Mouse (Mus musculus): ENCODE data around the gene Hist1h2af.
"Not testable (repeated sequence)": the region's sequence is repeated elsewhere in the genome, so short reads cannot be mapped to it uniquely, and the experiment has no call there.

The Hist1h2af gene

DNA sequence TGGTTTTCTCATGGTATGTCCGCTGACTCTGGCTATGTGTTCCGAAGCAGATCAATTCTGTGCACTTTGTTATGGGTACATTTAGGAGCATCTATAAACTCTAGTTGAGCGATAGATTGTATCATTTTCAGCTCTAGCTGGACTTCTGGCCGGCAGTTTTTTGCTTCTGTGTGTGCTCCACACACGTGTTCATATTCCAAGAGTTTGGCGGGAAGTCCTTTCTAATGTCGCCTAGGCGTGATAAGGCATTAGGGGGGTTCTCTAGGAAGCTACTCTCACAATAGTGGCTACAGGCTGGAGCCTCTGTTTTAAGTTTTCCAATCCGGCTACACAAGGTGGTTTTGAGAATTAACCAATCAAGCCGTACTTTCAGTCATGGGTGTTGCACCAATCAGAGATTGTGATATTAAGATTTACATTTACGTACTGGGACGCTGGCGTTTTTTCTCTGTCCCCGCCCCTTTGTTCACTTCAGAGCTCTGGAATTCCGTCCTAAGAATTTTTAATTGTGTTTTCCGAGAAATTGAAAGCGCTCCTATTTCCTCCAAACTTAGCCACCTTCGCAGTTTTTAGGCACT lies 22.2 kb downstream of the Hist1h2af start:
- DNase-seq (ENCODE audit: low spot score): peak; percentile 64

DNA sequence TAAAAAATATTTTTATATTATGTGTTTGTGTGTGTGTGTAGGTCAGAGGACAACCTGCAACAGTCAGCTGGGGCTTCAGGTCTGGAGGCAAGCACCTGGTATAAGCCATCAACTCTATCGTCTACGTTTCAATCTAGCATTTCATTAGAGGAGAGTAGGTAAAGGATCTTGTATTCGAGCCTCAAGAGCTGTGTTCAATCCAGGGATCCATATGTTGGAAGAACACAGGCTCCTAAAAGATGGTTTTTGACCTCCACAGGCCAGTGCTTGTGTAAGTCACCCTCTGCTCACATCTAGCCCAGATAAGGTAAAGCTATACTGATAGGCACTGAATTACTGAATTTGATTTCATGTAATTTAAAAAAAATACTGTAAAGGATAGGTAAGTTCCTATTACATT lies 23.2 kb downstream of the Hist1h2af start:
- DNase-seq (ENCODE audit: low spot score): no peak

DNA sequence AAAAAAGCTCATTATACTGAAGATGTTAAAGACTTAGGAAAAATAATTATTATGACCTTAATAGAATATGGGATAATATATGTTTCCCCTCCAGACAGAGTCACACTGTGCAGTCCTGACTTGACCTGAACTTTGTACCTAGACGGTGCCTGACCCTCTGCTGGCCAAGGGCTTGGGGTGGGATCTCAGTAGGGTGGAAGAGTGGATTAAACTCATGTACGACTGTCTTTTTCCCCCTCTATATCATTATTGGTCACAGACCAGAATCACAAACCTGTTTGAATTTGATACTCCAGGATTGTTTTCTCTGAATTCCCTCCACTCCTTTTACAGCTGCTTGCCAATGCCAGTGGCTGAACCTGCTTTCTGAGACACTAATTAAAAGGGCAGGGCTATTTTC lies 27.0 kb downstream of the Hist1h2af start:
- DNase-seq (ENCODE audit: low spot score): not testable (repeated sequence)

DNA sequence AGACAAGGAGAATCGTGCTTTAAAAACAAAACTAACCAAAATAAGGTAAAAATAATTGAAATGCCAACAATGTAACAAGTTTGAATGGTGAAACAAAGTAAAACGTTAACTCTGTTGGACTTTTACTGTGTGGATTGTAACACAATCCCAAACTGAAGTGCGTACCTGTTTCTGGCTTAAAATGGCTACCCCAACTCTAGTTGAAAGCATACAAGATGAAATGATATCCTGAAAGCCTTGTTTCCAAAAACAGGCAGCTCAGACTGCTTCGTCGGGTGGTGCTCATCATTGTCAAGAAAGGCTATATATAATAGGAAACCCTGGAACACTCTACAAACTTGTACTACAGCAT lies 27.8 kb downstream of the Hist1h2af start:
- not testable (repeated sequence) for DNase-seq (ENCODE audit: low spot score)

DNA sequence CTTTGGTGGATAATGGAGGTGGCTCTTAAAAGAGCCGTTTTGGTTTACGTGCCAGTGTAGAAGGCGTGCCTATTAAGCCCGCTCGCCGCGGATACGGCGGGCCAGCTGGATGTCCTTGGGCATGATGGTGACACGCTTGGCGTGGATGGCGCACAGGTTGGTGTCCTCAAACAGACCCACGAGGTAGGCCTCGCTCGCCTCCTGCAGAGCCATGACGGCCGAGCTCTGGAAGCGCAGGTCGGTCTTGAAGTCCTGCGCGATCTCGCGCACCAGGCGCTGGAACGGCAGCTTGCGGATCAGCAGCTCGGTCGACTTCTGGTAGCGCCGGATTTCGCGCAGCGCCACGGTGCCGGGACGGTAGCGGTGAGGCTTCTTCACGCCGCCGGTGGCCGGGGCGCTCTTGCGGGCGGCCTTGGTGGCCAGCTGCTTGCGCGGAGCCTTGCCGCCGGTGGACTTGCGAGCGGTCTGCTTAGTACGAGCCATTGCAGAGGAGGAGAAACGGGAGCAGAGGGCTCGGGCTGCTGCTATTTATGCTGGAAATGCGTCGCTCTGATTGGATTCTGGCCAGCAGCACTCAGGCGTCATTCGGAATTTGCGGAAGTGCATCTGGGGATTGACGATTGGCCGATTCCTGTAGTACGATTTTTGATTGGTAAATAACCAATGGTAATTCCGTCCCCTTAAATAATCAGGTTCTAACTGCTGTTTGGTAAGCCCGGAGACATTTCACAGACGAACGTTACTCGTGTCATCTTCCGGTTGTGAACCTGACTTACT lies 28.4 kb downstream of the Hist1h2af start, which contains the start of gene Hist1h3e:
Gene Hist1h3e (minus strand): TSS at position 487 of the 777 bp plus-strand sequence.
- peak; percentile 94 for DNase-seq (ENCODE audit: low spot score)

DNA sequence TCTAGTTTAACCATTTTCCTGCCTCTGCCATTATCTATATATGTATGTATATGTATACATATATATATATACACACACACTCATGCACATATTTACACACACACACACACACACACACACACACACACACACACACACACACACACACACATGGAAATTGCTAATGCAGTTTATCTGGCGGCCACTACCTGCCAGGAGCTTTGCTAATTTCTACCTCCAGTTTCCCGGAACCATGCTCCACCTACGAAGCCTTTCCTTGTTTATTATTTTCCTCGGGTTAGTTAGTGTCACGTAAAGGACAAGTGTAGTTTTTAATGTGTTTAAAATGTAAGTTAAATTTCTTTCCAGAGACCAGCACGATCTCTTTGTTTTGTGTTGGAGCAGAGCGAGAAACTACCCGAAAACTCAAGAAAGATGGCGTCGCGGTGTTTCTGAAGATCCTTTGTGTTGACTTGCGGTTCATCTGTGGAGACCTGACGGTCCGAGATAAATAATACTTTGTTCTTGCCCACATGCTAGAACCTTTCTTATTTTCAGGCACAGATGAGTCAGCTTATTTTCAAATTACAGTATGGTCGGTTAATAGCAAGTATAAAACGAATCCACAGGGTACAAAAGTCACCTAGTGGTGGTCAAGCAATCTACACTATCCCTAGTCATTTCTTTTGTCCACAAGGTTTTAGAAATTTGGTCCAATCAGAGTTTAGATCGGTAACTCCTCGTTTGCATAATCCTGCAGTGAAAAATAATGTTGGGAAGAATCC lies 29.2 kb downstream of the Hist1h2af start:
- DNase-seq (ENCODE audit: low spot score): peak; percentile 22

DNA sequence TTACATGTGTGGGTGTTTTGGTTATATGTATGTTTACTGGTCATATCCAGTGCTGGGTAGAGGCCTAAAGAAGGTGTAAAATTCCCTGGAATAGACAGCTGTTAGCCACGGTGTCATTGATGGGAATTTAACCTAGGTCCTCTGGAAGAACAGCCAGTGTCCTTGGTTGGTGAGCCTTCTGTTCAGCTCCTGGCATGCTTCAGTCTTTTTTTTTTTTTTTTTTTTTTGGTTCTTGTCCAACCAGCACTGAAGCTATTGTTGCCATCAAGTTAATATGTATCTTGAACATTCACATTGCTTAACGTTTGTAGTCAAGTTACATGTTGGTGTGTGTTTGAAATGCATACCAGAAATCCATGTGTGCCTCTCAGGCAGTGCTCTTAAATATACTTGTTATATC lies 30.8 kb downstream of the Hist1h2af start:
- no peak for DNase-seq (ENCODE audit: low spot score)

DNA sequence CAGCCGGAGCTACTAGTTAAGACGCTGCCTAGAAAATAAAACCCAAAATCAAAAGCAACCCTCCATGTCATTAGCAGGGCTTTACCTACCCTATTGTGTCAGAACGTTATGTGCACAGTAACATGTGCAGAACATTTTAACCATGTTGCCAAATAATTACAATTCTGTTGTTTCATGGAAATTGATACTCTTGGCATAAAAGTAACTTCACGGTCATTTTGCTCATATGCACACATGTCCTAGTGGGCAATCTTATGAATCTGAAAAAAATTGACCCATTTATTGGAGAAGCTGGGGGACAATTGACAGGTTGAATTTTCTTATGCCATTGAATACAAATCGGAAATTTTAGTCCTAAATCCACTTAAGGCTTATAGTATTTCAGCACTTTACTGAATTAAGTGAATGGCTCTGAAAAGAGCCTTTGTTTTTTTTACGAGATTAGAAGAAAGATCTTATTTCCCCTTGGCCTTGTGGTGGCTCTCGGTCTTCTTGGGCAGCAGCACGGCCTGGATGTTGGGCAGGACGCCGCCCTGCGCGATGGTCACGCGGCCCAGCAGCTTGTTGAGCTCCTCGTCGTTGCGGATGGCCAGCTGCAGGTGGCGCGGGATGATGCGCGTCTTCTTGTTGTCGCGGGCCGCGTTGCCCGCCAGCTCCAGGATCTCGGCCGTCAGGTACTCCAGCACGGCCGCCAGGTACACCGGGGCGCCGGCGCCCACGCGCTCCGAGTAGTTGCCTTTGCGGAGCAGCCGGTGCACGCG lies 36.7 kb downstream of the Hist1h2af start:
- not testable (repeated sequence) for DNase-seq (ENCODE audit: low spot score)

DNA sequence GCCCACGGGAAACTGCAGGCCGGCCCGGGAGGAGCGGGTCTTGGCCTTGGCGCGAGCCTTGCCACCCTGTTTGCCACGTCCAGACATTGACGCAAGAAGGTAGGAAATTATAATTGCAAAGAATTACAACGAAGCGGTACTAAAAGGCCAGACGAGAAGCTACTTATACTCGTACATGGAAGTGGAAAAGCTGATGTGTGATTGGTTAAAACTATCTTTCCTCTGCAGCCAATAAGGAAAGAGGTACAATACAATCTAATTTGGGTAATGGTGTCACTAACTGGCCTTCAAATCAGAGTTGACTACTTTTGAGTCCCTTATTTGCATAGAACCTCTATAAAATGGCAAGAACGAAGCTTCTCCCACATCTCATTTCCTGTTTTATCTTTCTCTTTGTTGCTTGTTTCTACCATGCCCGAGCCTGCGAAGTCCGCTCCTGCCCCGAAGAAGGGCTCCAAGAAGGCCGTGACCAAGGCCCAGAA lies 37.4 kb downstream of the Hist1h2af start, which contains the start of the genes Hist1h2ae and Hist1h2bg:
Gene Hist1h2ae (minus strand): TSS at position 199 of the 482 bp plus-strand sequence.
Gene Hist1h2bg (plus strand): TSS at position 375 of the 482 bp plus-strand sequence.
- peak; percentile 59 for DNase-seq (ENCODE audit: low spot score)

DNA sequence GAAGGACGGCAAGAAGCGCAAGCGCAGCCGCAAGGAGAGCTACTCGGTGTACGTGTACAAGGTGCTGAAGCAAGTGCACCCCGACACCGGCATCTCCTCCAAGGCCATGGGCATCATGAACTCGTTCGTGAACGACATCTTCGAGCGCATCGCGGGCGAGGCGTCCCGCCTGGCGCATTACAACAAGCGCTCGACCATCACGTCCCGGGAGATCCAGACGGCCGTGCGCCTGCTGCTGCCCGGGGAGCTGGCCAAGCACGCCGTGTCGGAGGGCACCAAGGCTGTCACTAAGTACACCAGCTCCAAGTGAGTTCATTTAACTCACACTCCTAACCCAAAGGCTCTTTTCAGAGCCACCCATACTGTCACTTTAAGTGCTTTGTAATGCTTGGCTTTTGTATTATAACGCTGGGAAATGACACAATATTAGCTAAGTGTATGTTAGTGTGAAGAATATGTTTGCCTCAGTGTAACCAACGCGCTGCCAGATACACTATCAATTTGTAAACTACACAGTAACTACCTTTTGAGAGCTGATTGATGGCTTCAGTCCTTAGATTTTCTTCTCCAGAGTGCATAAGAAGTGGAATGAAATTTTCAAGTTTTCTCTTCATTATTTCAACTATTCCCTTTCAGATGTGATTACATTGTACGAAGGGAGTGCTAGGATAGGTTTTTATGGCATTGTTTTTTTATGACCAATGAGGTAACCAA lies 38.0 kb downstream of the Hist1h2af start:
- not testable (repeated sequence) for DNase-seq (ENCODE audit: low spot score)

DNA sequence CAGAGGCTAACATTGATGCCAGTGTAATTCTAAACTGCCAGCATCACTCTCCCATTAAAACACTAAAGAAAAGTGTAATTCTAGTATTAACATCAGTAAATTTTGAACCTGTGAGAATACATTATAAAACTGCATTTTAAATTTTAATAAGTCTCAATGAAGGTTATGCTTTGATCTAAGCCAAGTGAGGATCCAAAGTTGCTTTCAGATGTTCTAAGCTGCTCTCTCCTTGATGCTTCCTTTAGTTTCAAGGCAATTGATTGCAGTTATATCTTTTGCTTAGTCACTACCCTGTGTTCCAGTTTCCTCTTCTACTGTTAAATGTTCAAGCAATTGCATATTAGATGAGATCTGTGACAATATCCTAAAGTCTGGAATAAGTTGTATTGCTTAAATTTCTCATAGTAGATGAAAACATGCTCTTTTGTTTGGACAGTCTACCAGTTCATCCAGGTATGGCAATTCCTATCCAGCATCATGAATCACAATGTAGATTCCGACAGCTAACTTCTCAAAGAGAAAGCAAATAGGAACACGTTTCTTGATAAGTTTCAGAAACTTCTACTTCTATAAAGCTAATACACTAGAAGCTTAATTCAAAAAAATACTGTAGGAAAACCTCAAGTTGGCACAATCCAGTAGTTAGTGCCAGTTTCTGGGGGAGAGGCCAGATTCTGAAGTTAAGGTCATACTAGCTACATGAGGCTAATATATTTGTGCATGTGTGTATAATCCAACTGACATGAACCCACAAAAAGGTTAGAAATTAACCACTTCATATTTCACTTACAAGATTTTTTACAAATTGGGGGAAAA lies 38.7 kb downstream of the Hist1h2af start:
- no peak for DNase-seq (ENCODE audit: low spot score)

DNA sequence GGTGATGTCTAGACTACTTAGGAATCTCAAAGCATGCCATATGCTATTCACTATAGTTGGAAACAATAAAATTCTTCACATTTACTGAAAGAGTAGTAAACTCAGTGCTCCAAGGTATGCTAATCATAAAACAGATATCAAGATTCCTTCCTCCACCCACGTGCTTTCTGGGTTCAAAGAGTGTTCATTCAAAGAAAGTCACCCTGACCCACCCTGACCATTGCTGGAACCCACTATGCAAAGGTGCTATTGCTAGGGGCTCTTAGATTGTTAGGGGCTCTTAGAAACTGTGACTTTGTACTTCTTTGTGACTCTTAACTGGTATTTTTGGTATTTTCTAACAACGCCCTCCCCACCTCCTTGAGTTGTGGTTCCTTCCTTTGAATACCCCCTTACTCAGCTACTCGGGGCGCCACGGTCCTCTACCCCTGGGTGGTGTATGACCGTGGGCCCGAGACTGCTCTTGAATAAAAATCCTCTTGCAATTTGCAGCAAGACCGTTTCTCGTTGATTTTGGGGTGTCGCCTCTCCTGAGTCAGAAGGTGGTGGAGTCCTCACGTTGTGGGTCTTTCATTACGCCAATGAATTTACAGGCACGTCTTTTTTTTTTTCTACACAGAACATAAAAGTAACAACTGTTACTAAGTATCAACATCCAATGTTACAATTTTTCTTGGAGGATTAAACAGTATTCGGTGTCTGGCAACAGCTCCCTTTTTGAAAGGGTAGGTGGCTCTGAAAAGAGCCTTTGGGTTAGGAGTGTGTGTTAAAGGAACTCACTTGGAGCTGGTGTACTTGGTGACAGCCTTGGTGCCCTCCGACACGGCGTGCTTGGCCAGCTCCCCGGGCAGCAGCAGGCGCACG lies 39.6 kb downstream of the Hist1h2af start:
- not testable (repeated sequence) for DNase-seq (ENCODE audit: low spot score)

DNA sequence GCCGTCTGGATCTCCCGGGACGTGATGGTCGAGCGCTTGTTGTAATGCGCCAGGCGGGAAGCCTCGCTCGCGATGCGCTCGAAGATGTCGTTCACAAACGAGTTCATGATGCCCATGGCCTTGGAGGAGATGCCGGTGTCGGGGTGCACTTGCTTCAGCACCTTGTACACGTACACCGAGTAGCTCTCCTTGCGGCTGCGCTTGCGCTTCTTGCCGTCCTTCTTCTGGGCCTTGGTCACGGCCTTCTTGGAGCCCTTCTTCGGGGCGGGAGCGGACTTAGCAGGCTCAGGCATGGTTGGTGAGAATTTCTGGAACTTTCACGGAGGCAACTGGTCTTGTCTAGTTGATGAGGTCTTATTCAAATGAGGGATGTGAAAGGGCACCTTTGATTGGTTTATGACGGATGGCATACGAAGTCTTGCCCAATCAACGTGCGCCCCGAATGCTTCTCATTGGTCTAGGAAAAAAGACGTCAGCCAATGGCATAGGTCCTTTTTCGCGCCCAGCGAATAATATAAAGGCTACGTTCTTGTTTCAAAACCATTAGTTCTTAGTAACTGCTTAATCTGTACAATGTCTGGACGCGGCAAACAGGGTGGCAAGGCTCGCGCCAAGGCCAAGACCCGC lies 40.3 kb downstream of the Hist1h2af start, which contains the start of the genes Hist1h2bf and Hist1h2ad:
Gene Hist1h2bf (minus strand): TSS at position 299 of the 627 bp plus-strand sequence.
Gene Hist1h2ad (plus strand): TSS at position 484 of the 627 bp plus-strand sequence.
- DNase-seq (ENCODE audit: low spot score): peak; percentile 91

DNA sequence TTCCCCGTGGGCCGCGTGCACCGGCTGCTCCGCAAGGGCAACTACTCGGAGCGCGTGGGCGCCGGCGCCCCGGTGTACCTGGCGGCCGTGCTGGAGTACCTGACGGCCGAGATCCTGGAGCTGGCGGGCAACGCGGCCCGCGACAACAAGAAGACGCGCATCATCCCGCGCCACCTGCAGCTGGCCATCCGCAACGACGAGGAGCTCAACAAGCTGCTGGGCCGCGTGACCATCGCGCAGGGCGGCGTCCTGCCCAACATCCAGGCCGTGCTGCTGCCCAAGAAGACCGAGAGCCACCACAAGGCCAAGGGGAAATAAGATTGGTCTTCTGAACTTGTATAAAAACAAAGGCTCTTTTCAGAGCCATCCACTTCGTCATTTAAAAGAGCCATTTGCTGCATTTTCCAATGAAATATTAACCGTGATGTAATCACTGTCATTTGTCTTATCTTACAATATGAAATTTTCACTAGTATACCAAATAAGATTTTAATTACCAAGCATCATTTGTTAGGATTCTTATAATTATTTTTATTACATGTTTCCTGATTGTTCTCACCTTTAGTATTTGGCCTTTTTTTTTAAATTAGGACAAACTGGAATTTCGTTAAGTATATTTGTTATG lies 41.0 kb downstream of the Hist1h2af start:
- not testable (repeated sequence) for DNase-seq (ENCODE audit: low spot score)

DNA sequence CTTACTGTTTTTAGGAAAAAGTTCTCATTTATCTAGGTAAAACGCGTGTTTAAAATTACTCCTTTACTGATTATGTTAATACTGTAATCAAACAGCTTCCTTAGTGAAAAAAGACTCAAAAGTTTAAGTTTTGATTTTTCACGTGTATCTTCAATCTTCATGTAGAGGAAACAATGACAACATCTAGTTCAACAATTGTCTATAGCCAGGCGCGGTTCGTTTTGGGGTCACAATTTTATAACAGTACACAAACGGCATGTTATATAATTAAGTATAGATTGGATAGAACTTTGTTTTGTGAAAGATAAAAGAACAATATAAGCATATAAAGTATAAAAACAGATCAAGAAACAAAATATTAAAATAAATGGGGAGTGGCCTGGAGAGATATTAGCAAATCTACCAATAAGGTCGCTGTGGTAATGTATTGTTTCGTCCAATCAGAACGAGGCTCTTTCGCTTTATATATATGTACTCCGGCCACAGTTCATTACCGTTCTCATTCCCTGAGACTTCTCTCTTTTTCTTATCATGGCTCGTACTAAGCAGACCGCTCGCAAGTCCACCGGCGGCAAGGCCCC lies 41.7 kb downstream of the Hist1h2af start, which contains the start of gene Hist1h3d:
Gene Hist1h3d (plus strand): TSS at position 493 of the 581 bp plus-strand sequence.
- DNase-seq (ENCODE audit: low spot score): peak; percentile 31

DNA sequence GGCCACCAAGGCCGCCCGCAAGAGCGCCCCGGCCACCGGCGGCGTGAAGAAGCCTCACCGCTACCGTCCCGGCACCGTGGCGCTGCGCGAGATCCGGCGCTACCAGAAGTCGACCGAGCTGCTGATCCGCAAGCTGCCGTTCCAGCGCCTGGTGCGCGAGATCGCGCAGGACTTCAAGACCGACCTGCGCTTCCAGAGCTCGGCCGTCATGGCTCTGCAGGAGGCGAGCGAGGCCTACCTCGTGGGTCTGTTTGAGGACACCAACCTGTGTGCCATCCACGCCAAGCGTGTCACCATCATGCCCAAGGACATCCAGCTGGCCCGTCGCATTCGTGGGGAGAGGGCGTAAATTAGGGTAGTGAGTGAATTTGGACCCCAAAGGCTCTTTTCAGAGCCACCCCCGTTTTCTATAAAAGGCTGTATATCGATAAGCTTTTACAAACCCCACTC lies 42.2 kb downstream of the Hist1h2af start:
- not testable (repeated sequence) for DNase-seq (ENCODE audit: low spot score)

DNA sequence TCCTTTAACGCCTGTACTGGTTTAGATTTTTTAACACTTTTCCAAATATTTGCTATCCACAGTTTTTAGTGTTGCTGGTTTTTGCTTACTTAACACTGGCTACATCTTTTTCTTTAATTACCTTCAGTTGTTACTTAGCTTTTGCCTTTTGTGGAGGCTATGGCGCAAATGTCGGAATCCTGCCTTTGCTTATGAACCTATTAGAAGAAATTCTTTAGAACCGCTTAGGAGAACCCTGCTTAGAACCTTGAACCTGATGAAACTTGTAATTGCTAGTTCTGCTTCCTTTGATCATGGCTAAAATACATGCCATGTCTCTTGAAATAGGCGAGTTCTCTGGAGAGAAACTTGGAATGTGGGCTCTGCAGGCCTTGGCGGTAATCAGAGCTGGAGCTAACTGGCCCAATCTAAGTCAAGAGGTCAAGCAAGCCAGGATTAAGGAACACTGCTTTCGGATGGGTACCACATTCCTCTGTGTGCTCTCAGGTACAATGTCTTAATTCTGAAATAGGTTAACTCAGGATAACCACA lies 42.7 kb downstream of the Hist1h2af start:
- no peak for DNase-seq (ENCODE audit: low spot score)

Data from urinary bladder, postnatal 14 days (tissue).